In genomic region chr3:87196637-87197036, GRCm38 (mm10) we compare ENCODE assay signal across 11 mouse cellular contexts. TPM values are rescaled to one million over a fixed set of nuclear protein-coding genes. Genes with fewer than 3 reads are reported as not detected.
A peak's percentile ranks its signal among the peaks of the same experiment; 100 is the strongest.
DNase-seq lines count a peak whose midpoint lies in the region.
"Had no signal": no experiment of that assay in that cellular context is flagged by ENCODE, and none has a peak within 500 bp of the region (broad histone marks: within the 10 kb centered on the region; RNA-seq: fewer than 3 reads in every experiment).

No protein-coding gene starts in this region.

- peak; percentile 43 to 54 for DNase-seq in heart, postnatal 10 days
- DNase-seq in heart, adult 18-20 months, result no peak
- DNase-seq in kidney, postnatal 4 days, result peak; percentile 54 to 67
- no peak for DNase-seq in kidney, postnatal 25 days
- DNase-seq in retina, postnatal 1 day, result peak; percentile 14
- no peak for DNase-seq in retina, embryonic 14.5 days (ENCODE audit: low spot score)
- DNase-seq in spleen, postnatal 10 days (ENCODE audit: low spot score in 2 of 2), result no peak
- DNase-seq: adrenal gland, postnatal 36 days; cerebellum, adult 8-10 months; gastrocnemius, postnatal 14 days; thymus, postnatal 4 days had no signal

- intact Hi-C loops in heart, postnatal 10 days (cut with DNase I), result no loop called here

RNA-seq across cellular contexts. Expression of gene Kirrel, which starts 22.1 kb away (rescaled TPM):
- total RNA-seq in heart, postnatal 10 days (2021), result 10 to 100 TPM; 12.8 to 14.8 TPM
- 1 to 10 TPM; 5.4 to 6.3 TPM for total RNA-seq in heart, adult 18-20 months (2021)

Comparison
In these comparisons a context has a peak if more than half of its experiments do, and no peak if none do; other contexts are left out.
1. DNase-seq: peak in heart, postnatal 10 days (2 of 2), kidney, postnatal 4 days (2 of 2) and retina, postnatal 1 day (single experiment); none in heart, adult 18-20 months (0 of 2), kidney, postnatal 25 days (0 of 2), retina, embryonic 14.5 days (single experiment) and spleen, postnatal 10 days (0 of 2).